Mouse (Mus musculus): ENCODE data around the gene Prkch. TPM values are rescaled to one million over a fixed set of nuclear protein-coding genes. Genes with fewer than 3 reads are reported as not detected.

Gene Prkch
- total and polyA plus RNA-seq, 2 experiments from 2014 or later = 9.9 to 16.2 TPM

DNA sequence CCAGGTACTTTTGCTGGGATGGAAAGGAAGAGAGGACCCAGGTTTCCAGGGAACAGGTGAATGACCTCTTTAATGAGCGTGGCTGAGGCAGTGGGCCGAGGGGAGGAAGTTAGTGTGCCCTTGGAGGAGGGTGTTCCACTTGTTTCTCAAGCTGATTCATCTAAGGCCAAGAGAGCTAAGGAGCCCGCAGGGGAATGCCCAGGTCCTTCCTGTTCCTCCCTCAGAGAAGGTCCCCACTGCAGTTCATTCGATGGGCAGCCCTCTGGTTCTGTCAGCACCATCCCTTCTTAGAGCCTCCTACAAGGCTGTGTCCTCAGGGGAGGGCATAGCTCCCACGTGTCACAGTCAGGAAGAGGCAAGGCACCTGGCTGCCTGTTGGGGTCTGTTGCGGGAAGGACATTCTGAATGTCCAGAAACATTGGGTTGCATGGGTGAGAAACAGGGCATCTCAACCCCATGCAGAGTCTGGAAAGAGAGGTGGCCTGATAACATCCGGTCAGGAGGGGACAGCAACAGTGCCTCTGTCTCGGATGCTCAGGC lies 26.3 kb downstream of the Prkch start:
- 81% methylated on average over 8 of the region's 8 CpGs for WGBS
- H3K9ac ChIP-seq (replicated peaks; ENCODE audit: low read length, poor library complexity, severe bottlenecking) = no peak overlapping the region
- H3K27ac ChIP-seq (ENCODE audit: low read depth, low read length) = no peak overlapping the region
- H3K9me3 ChIP-seq (ENCODE audit: low read length) = peaks cover 4% of the 10 kb centered on the region; the same call in 1 of the 2 replicates
- no peak overlapping the region for H3K4me2 ChIP-seq (ENCODE audit: low read depth, low read length, poor library complexity, severe bottlenecking)
- no peaks in the 10 kb centered on the region for H3K27me3 ChIP-seq (ENCODE audit: insufficient read depth, low read length)
- TF ChIP-seq CTCF (IDR thresholded peaks at IDR 0.05) = no peak
- DNase-seq (ENCODE audit: low spot score) (no peak), ATAC-seq (ENCODE audit: low FRiP score) (no peak)
- H3K4me1 ChIP-seq (ENCODE audit: insufficient read depth, low read length) = no peaks in the 10 kb centered on the region
- H3K36me3 ChIP-seq (ENCODE audit: insufficient read depth, low read length) = no peaks in the 10 kb centered on the region
- no peak overlapping the region for H3K4me3 ChIP-seq (ENCODE audit: low read depth, low read length)

DNA sequence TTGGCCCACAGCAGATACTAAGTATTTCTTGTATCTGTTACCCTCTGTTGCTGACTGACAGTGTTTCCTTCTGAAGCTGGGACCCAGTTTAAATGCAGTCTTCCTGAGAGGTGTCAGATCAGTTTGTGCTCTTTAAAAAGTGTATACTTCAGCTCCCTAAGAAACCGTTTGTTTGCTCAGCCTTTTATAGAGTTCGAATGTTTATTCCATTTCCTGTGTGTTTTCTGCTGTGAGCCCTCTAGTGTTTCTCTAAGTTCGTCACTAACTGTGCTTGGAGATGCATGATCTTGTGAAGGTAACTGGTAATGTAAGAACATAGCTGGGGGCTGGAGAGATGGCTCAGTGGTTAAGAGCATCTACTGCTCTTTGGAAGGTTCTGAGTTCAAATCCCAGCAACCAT lies 27.1 kb downstream of the Prkch start:
- Histone ChIP-seq H3K9ac (replicated peaks; ENCODE audit: low read length, poor library complexity, severe bottlenecking) (no peak overlapping the region), H3K4me3 (ENCODE audit: low read depth, low read length) (no peak overlapping the region), H3K9me3 (ENCODE audit: low read length) (peaks cover 4% of the 10 kb centered on the region; the same call in 1 of the 2 replicates), H3K27ac (ENCODE audit: low read depth, low read length) (no peak overlapping the region), H3K36me3 (ENCODE audit: insufficient read depth, low read length) (no peaks in the 10 kb centered on the region), H3K4me1 (ENCODE audit: insufficient read depth, low read length) (no peaks in the 10 kb centered on the region), H3K4me2 (ENCODE audit: low read depth, low read length, poor library complexity, severe bottlenecking) (no peak overlapping the region), H3K27me3 (ENCODE audit: insufficient read depth, low read length) (no peaks in the 10 kb centered on the region)
- WGBS = 73% methylated on average over 3 of the region's 3 CpGs
- no peak for ATAC-seq (ENCODE audit: low FRiP score)
- no peak for DNase-seq (ENCODE audit: low spot score)
- no peak for TF ChIP-seq CTCF (IDR thresholded peaks at IDR 0.05)

DNA sequence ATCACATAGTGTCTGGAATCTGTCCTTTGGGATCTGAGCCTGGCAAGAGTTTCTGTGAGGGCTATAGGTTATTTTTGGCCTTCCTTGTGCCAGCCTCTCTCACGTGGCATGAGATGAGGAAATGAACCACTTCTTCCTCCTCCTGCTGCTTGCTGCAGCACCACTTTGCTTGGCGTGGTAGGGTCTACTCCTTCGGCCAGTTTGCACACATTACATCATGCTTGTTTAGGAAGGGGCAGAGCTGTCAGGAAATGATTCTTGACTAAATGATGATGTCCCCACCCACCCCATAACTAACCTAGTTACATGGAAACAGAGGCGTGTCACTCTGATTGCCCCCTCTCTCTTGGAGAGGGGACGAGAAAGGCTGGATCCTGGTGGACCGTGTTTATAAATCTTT lies 28.6 kb downstream of the Prkch start:
- Histone ChIP-seq H3K27ac (ENCODE audit: low read depth, low read length) (no peak overlapping the region), H3K36me3 (ENCODE audit: insufficient read depth, low read length) (no peaks in the 10 kb centered on the region), H3K9ac (replicated peaks; ENCODE audit: low read length, poor library complexity, severe bottlenecking) (no peak overlapping the region), H3K4me2 (ENCODE audit: low read depth, low read length, poor library complexity, severe bottlenecking) (no peak overlapping the region), H3K4me1 (ENCODE audit: insufficient read depth, low read length) (no peaks in the 10 kb centered on the region), H3K27me3 (ENCODE audit: insufficient read depth, low read length) (no peaks in the 10 kb centered on the region), H3K4me3 (ENCODE audit: low read depth, low read length) (no peak overlapping the region), H3K9me3 (ENCODE audit: low read length) (peaks cover 4% of the 10 kb centered on the region; the same call in 1 of the 2 replicates)
- 88% methylated on average over 6 of the region's 6 CpGs for WGBS
- DNase-seq (ENCODE audit: low spot score) (no peak), ATAC-seq (ENCODE audit: low FRiP score) (no peak)
- no peak for TF ChIP-seq CTCF (IDR thresholded peaks at IDR 0.05)

DNA sequence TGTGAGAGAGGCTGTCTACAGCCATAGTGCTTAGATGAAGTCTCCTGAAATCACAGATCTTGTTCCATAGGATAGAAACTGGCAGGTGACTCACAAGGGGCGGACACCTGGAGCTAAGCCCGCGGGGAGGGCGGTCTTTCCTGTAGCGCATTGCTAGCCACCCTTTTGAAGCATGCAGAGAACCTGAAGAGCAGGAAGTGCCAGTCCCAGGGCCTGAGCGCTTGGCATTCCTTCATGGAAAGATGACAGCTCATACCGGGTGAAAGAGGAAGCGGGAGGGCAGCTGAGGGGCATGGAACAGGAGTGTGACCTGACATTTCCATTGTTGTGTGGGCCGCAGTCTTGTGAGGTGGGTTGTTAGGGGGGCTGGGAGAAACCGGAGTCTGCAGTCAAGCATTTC lies 33.1 kb downstream of the Prkch start:
- Histone ChIP-seq H3K27me3 (ENCODE audit: insufficient read depth, low read length) (no peaks in the 10 kb centered on the region), H3K4me3 (ENCODE audit: low read depth, low read length) (no peak overlapping the region), H3K36me3 (ENCODE audit: insufficient read depth, low read length) (no peaks in the 10 kb centered on the region), H3K27ac (ENCODE audit: low read depth, low read length) (no peak overlapping the region), H3K4me1 (ENCODE audit: insufficient read depth, low read length) (no peaks in the 10 kb centered on the region), H3K9ac (replicated peaks; ENCODE audit: low read length, poor library complexity, severe bottlenecking) (no peak overlapping the region), H3K9me3 (ENCODE audit: low read length) (peaks cover 4% of the 10 kb centered on the region; the same call in 1 of the 2 replicates), H3K4me2 (ENCODE audit: low read depth, low read length, poor library complexity, severe bottlenecking) (no peak overlapping the region)
- 51% methylated on average over 10 of the region's 10 CpGs for WGBS
- ATAC-seq (ENCODE audit: low FRiP score) = no peak
- DNase-seq (ENCODE audit: low spot score) = no peak
- no peak for TF ChIP-seq CTCF (IDR thresholded peaks at IDR 0.05)

DNA sequence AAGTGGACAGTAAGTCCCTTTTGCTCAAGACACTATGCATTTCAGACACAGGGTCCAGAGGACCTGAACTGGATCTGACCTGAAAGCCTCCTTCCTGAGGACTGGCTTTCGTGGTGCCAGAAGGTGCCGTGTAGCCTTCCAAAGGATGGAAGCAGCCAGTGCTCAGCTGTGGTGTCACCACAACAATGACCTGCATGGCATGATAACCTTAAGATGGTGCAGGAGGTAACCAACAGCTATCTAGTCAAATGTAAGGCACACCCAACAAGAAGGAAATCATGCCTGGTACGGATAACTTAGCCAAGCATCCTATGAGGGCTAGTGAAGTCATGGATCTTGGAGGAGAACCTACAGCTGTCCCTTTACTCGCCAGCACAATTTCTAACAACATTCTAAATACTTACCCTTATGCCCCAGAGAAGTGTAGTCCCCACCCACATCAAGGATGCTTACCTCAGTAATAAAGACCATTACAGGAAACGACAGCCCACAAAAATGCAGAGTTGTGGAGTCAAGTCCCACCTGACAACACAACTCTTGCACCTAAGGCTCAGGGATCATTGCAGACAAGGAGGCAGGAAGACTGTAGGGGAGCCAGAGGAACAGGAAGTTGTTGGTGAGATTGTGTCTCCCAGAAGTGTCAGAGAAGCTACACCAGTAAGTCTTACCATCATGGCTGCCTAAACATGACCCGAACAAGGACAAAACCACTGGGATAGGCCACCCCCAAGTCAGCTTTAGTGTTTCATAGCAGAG lies 40.9 kb downstream of the Prkch start:
- 92% methylated on average over 6 of the region's 6 CpGs for WGBS

DNA sequence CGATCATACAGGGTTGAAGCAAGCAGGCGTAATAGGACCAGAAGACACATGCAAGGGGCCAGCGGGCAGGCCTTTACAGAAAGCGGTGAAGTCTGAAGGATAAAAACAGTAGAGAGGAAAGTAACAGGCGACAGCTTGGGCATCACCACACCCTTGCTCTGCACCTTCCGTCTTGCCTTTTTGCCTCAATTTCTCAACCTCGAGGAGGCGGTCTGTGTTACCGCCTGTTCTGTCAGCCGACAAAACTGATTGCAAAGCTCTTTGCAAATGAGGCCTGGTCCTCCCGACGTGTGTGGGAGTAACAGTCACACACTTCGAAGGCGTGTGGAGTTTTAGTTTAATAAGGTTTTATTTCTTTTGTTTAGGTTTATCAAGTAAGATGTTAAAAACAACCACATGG lies 43.3 kb downstream of the Prkch start:
- ATAC-seq (ENCODE audit: low FRiP score) (no peak), DNase-seq (ENCODE audit: low spot score) (no peak)
- Histone ChIP-seq H3K27me3 (ENCODE audit: insufficient read depth, low read length) (no peaks in the 10 kb centered on the region), H3K4me3 (ENCODE audit: low read depth, low read length) (no peak overlapping the region), H3K4me2 (ENCODE audit: low read depth, low read length, poor library complexity, severe bottlenecking) (no peak overlapping the region), H3K9me3 (ENCODE audit: low read length) (no peaks in the 10 kb centered on the region), H3K4me1 (ENCODE audit: insufficient read depth, low read length) (no peaks in the 10 kb centered on the region), H3K9ac (replicated peaks; ENCODE audit: low read length, poor library complexity, severe bottlenecking) (no peak overlapping the region), H3K27ac (ENCODE audit: low read depth, low read length) (no peak overlapping the region), H3K36me3 (ENCODE audit: insufficient read depth, low read length) (no peaks in the 10 kb centered on the region)
- no peak for TF ChIP-seq CTCF (IDR thresholded peaks at IDR 0.05)
- 94% methylated on average over 14 of the region's 14 CpGs for WGBS

More for the DNA sequence above, 40.9 kb downstream of the Prkch start:
- no peak overlapping the region for H3K27ac ChIP-seq (ENCODE audit: low read depth, low read length)
- no peak overlapping the region for H3K4me3 ChIP-seq (ENCODE audit: low read depth, low read length)
- H3K4me1 ChIP-seq (ENCODE audit: insufficient read depth, low read length) = no peaks in the 10 kb centered on the region
- no peaks in the 10 kb centered on the region for H3K36me3 ChIP-seq (ENCODE audit: insufficient read depth, low read length)
- no peak overlapping the region for H3K4me2 ChIP-seq (ENCODE audit: low read depth, low read length, poor library complexity, severe bottlenecking)
- no peaks in the 10 kb centered on the region for H3K9me3 ChIP-seq (ENCODE audit: low read length)
- no peak for DNase-seq (ENCODE audit: low spot score)
- TF ChIP-seq CTCF (IDR thresholded peaks at IDR 0.05) = no peak
- ATAC-seq (ENCODE audit: low FRiP score) = no peak
- no peak overlapping the region for H3K9ac ChIP-seq (replicated peaks; ENCODE audit: low read length, poor library complexity, severe bottlenecking)
- no peaks in the 10 kb centered on the region for H3K27me3 ChIP-seq (ENCODE audit: insufficient read depth, low read length)

Measured in midbrain, postnatal 0 days (tissue).